Mouse (Mus musculus) brain, embryonic 14.5 days (tissue): Measurements from ENCODE around the gene Gipc1.

Experiments
- CTCF ChIP-seq: fragments of 200-500 bp; IDR thresholded peaks from 2 replicates; pipeline ENCODE4 v1.5.1; 2012; ENCODE audit warnings: inconsistent platforms, mild to moderate bottlenecking, moderate library complexity, borderline replicate concordance; ENCODE audit not compliant: insufficient read depth, insufficient read length; ENCODE audit errors: extremely low read depth
- POLR2A ChIP-seq: fragments of 200-500 bp; IDR thresholded peaks from 2 replicates; pipeline ENCODE4 v1.6.1; 2012; ENCODE audit warnings: mild to moderate bottlenecking, inconsistent platforms, borderline replicate concordance; ENCODE audit not compliant: poor library complexity, insufficient read depth, insufficient read length, severe bottlenecking; ENCODE audit errors: extremely low read depth

- no peak for TF ChIP-seq POLR2A
- no peak for TF ChIP-seq CTCF
Measured at GRCm38 (mm10) chr8:83656043-83656442, 3.6 kb downstream of the Gipc1 start.
